Mouse (Mus musculus) heart, adult 18-20 months (tissue): ENCODE results near the gene Osm. TPM values are rescaled to one million over a fixed set of nuclear protein-coding genes. Genes with fewer than 3 reads are reported as not detected.
A peak's percentile ranks its signal among the peaks of the same experiment; 100 is the strongest.

Experiments used
- DNase-seq, 2 experiments: peaks; one replicate each; pipeline ENCODE4 v3.0.0; 2021 to 2022; ENCODE audit warnings: mixed read lengths in 1 of 2
- long read RNA-seq, 2 experiments: library from polyadenylated mRNA; stranded (forward); transcript quantifications; one replicate each; pipeline ENCODE4 v2.0.0; 2021
- total RNA-seq, 2 experiments: library from RNA; stranded (reverse); gene quantifications; 2 replicates each; pipeline ENCODE4 v1.2.3; 2021

The Osm gene
- total RNA-seq, result under 1 TPM in 1 of 2 experiments, not detected in 1; 0.15 TPM
- long read RNA-seq, experiment 1, result 0 reads
- long read RNA-seq, experiment 2, result 0 reads

- peak in 1 of 2 experiments; percentile 61 for DNase-seq
Measured at GRCm38 (mm10) chr11:4235665-4236545, at the start of gene Osm. Osm (plus strand) TSS chr11:4236420.

DNA sequence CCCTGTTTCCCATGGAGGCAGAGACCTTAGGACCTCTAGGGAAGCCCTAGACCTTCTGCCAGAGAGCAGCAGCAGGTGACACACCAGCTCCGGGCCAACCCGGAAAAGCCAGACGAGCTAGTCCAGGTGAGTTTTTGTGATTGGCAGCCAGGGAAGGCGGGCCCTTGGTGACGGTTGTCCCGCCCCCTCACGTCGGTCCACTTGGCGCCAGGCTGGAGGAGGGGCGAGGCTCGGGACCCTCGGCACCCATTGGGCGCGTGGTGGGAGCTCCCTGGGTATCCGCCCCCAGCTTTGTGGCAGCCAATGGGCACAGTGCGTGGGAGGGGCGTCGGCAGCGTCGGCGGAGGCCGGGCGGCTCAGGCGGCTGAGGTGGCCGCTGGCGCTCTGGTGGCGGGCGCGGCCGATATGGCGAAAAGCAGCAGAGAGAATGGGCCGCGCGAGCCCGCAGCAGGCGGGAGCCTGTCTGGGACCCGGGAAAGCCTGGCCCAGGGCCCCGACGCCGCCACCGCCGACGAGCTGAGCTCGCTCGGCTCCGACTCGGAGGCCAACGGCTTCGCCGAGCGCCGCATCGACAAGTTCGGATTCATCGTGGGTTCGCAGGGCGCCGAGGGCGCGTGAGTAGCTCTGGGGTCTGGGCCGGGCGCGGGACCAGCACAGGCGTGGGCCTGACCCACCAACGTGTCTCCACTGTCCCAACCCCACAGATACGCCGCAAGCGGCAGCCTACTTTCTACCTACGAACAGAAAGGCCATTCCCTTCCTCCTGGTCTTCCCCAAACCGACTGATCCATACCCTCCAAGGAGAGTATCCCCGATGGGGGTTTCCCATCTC lies 49.5 kb upstream of the Osm start, which contains the start of gene Tbc1d10a:
Gene Tbc1d10a, plus strand, starts transcription at position 304 of the 832 bp plus-strand sequence.
- DNase-seq, result peak; percentile 97 to 99

DNA sequence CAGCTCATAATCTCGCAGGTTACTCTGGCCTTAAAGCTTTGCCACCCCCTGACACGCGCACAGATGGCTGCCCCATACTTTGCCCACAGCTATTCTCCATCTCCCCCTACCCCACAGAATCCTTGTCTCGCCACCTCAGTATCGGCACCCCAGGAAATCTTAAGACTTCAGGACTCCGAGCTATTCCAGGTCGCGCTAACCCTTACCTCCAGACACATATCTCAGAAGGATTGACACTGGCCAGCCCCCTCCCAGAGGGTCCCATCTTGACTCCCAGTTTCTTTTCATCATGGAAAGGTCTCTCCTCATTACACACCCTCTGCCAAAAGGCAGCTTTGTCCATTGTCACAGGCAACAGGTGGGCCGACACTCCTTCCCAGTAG lies 48.9 kb upstream of the Osm start:
- DNase-seq, result peak in 1 of 2 experiments; percentile 44

DNA sequence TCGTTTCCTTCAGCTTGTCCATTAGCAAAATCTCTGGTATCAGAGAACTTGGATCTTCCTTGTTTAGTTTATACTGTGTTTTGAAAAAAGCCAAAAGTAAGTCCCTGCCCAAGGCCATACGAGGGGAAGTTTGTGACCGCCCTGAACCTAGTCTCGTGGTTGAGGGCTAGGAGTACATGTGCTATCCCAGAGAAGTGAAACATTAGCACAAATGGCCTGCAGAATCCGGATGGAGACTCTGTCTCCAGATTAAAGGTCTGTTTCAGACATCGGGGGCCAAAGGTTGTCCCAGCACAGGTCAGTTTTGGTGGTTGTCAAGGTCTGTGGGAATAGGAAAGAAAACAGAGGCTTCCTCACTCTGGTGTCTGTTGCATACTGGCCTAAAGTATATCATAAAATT lies 47.0 kb upstream of the Osm start:
- peak; percentile 12 to 57 for DNase-seq

DNA sequence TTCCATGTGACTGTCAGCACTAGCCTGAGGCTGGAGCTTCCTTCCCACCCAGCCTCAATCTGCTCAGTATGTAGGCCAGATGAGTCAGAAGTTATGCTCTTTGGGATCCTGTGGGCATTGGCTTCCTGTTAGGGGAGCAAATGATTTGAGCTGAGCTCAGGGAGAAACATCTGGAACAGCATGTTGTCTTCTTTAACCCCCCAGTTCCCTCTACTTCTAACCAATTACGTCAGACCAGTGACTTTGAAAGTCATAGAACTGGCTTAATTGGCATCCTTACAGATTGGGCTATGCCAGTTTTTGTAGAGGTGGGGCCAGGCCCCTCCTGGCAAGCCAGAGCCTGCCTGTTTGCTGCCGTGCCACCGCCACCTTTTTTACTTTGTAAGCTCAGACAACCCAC lies 45.5 kb upstream of the Osm start:
- peak; percentile 55 to 81 for DNase-seq

DNA sequence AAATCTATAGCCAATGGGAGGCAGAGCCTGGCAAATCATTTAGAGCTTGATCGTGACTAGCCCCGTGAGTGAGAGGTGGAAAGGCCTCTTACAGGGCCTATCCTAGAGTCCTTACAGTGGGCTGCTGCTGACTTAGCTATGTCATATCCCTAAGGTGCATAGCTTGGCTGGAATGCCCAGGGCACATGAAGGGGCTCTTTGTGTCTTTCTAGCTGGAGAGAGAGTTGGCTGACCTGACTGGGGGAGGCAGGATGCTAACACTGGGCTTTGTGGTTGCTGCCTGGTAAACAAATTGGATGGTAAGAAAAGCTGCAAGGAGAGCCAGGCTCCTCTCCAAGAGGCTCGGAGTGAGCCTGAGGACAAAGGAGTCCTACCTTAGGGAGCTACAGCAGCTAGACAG lies 43.5 kb upstream of the Osm start:
- no peak for DNase-seq

DNA sequence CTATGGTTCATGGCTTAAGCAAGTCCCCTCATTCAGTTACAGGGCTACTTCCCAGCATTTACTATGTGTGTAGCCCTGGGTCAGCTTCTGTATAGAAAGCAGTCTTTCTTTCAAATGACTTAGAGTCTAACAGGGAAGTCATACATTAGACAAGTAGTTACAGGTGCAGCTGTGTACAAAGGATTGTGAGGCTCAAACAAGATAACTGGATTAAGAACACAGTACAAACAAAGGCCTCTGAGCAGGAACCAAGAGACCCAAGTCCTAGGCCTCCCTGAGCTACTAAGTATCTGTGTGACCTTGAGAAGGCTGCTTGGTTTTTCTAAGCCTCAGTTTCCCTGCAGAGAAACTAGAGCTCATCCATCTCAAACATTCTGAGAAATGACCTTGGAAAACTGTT lies 42.8 kb upstream of the Osm start:
- DNase-seq, result no peak

DNA sequence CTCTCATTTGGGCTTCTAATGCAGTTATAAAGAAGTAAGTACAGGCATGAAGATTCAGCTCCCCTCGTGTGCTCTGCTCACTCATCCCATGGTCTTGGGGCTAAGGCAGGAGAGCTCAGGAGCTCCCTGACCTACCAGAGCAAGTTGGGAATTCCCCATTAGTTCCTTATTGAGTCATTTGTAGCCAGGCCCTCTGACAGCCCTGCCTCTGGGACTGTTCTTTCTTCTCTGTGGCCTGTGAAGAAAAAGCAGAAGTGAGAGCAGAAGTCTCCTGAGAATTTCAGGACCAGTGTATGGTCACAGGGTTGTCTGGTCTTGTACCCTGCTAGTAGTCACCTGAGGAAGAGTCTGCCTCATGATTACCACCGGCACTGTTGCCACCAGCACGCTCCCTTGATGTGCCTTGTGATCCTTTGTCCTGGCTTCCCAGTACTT lies 40.6 kb upstream of the Osm start:
- peak in 1 of 2 experiments; percentile 66 for DNase-seq

DNA sequence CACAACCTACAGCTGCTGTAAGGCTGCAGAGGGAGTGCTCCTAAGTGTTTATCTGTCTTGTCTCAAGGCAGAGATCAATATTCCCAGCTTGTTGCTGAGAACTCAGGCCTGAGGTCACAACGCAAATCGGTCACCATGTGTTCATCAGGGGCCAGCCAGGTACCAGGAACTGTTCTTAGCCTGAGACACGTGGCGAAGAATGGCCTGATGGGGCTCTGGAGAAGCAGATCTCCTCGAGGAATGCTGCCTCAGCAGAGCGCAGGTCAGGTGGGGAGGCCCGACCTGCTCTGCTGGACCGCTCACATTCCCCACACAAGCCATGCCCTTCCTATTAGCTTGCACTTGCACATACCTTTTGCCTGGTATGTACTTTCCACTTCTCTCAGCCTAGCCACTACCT lies 39.6 kb upstream of the Osm start:
- DNase-seq, result no peak

- DNase-seq, result peak in 1 of 2 experiments; percentile 57
Measured at GRCm38 (mm10) chr11:4197691-4198090, 38.5 kb upstream of the Osm start.

GRCm38 (mm10) chr11:4201981-4202700 lies 34.1 kb upstream of the Osm start:
- DNase-seq, result peak in 1 of 2 experiments; percentile 22

GRCm38 (mm10) chr11:4202995-4203704 lies 33.1 kb upstream of the Osm start:
- no peak for DNase-seq

- peak; percentile 87 to 95 for DNase-seq
Measured at GRCm38 (mm10) chr11:4203705-4204074, 32.5 kb upstream of the Osm start.

GRCm38 (mm10) chr11:4205097-4205655 lies 31.0 kb upstream of the Osm start:
- no peak for DNase-seq

GRCm38 (mm10) chr11:4205951-4206350 lies 30.3 kb upstream of the Osm start:
- no peak for DNase-seq

GRCm38 (mm10) chr11:4206563-4206962 lies 29.7 kb upstream of the Osm start:
- DNase-seq, result no peak

- DNase-seq, result no peak
Measured at GRCm38 (mm10) chr11:4207655-4208054, 28.6 kb upstream of the Osm start.

DNA sequence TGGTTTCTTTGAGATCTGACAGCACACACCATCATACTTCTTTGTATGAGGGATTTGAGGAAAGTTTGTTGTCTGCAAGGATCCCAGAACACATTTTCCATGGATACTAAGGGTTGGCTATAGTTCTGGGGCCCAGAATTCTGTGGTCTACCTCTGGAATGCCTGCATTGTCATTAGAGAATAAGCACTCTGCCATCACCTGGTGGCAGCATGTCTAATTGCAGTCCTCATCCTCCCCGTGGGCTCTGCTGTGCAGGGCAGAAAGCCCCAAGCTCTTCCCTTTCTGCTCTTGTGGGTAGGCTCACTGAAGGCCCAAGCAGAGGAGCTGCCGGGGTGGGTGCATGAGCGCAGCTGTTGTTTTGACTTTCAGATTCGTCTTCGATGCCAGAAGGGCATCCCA lies 26.7 kb upstream of the Osm start:
- no peak for DNase-seq

DNA sequence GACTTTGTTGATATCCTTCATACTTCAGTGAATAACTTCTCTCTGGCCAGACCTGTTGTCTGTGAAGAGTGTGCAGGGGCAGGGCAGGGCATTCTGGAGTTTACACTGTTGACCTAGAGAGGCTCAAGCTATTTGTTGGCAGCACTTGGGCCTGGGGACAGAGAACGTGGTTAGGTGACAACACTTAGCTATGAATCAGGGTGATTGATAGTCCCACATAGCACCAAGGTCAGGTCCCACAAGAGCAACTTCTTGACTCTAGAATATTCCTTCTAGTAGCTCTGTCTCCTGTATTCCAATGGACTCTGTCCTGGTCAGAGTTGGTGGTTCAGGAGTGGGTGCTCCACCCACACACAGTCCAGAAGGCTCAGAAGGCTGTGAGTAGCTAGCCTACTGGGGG lies 25.4 kb upstream of the Osm start:
- DNase-seq, result no peak

GRCm38 (mm10) chr11:4213107-4213506 lies 23.1 kb upstream of the Osm start:
- DNase-seq, result no peak

- no peak for DNase-seq
Measured at GRCm38 (mm10) chr11:4214572-4214971, 21.6 kb upstream of the Osm start.
